Mouse (Mus musculus): Measurements from ENCODE around the gene Gm38394. TPM values are rescaled to one million over a fixed set of nuclear protein-coding genes. Genes with fewer than 3 reads are reported as not detected.

Gene Gm38394
- total RNA-seq, 4 experiments from 2014 or later = 23.4 to 37.3 (median 27.2) TPM

DNA sequence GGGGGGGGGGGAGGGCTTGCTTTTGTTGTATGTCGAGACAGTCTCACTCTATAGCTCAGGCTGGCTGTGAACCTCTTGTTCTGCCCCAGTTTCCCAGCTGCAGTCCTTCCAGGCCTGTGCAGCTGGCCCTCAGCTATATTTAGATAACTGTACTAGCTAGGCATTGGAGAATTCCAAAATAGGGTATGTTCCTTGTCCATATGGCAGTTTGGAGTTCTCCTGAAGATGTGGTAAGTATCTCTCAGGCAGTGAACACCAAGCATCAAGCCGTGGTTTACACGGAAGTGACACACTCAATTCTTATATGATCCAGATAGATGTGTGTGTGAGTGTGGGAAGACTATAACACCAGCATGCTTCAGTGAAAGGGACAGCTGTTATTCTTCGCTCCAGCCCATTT lies 2.3 kb upstream of the Gm38394 start:
- DNase-seq = no peak

DNA sequence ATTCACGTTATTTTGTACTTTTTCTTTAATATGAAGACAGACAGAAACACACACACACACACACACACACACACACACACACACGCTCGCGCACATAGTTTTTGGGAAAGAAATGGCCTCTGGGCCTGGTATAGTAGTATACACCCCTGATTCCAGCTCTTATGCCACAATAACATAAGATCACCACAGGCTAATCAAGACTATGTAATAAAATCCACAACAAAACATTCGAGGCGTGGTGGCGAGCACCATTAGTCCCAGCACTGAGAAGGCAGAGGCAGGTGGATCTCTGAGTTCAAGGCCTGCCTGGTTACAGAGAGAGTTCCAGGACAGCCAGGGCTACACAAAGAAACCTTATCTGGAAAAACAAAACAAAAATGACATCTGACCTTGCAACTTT lies 1.8 kb upstream of the Gm38394 start:
- DNase-seq = no peak

DNA sequence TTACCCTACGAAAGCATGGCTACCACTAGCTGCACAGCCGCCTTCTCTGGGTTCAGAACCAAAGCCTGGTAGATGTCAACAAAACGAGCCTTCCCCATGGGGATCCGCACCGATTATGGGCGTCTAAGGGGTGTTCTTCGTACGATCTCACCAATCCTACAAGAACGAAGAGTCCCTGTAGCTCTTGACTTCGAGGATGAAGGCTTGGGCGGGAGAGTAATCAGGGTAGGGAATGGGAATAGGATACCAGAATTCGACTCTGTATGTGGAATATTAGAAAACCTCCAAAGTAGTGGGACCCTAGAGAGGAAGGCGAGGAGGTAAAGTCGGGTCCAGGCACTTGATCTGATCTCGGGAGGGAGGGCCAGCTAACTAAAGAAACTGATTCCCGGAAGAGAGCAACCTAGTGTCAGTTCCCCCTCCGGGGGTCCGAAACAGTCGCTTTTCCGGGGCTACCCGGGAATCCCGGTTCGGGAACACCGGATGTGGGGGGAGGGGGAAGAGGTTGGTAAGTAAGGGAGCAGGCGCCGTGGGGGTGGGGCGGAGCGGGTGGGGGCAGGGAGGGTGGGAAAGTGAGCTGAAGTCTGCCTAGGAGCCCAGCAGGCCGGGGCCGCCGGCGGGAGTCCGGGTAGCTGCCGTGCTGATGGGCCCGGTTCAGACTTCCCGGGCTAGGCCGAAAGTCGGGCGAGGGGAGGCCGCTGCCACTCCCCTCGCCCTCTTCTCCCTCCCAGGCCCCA lies 484 bp downstream of the Gm38394 start, which contains the start of gene Zbed6:
Zbed6 (minus strand) TSS at position 420 of the 737 bp plus-strand sequence.
- peak; percentile 57 for DNase-seq

DNA sequence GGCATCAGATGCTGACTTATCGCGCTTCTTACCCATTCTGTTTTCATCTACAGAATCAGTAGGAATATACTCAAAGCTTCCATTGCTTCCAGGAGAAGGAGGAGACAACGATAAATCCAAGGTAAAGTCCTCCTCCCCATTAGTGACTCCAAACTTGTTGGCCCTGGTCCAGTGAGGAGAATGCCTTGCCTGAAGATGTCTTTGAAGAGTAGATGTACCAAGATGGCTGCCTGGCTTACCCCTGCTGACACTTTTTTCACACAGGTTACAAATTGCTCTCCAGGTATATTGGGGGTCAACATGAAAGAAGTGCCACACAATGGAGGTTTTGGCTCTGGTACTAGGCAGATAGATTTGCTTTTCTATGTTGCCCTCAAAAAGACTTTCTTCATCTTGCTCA lies 2.2 kb downstream of the Gm38394 start:
- DNase-seq = no peak

DNA sequence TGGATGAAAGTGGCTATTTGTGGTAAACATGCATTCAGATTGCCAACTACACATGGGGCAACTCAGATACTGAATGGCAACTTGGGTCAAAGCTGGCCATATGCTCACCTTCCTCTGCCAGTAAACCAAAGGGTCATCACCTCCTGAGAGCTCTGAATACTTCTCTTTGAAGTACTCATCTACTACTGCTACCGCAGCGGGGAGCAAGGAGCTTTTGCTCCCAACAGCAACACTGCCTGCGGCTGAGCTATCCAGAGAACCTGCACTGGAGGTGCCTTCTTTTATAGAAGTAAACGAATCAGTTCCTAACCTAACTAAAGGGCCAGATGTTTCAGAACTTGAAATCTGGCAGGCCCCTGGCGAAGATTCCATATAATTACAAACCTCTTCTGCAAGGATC lies 4.3 kb downstream of the Gm38394 start:
- DNase-seq = no peak

DNA sequence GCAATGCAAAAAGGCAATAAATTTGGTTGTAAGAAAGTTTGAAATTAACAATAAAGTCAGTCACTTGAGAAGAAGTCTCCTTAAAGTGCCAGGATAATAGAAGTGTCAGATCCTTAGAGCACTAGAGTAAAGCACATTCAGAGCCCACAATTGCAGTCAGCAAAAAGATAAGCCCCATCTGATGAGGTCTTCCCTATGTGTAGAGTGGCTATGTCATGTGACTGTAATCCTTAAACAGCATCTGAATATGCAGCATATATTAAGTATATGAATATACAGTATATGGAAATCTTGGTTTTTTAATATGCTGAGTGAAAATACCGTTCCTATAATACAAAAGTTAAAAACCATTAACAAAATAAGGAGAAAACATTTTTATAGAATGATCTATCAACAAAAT lies 8.1 kb downstream of the Gm38394 start:
- DNase-seq = no peak

DNA sequence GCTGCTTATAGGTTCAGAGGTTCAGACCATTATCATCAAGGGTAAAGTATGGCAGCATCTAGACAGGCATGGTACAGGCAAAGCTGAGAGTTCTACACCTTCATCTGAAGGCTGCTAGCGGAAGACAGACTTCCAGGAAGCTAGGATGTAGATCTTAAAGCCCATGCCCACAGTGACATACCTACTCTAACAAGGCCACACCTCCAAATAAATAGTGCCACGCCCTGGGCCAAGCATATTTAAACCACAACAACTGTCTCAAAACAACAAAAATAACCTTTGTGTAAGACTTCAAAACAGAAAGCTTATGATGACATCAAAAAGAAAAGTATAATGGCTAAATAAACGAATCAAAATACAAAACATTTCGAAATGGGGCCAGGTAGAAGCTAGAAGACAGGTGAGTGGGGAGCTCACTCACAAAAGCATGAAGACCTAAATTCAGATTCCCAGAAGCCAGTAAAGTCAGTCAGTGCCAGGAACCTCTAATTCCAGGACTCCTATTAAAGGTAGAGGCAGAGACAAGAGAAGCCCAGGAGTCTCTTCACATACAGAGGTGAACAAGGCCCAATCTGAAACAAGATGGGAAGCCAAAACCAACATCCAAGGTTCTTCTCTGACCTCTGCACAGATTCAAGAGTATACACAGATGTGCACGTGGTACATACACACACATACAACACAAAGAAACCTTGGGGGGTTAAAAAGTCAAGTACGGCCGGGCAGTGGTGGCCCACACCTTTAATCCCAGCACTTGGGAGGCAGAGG lies 10.6 kb downstream of the Gm38394 start:
- no peak for DNase-seq

DNA sequence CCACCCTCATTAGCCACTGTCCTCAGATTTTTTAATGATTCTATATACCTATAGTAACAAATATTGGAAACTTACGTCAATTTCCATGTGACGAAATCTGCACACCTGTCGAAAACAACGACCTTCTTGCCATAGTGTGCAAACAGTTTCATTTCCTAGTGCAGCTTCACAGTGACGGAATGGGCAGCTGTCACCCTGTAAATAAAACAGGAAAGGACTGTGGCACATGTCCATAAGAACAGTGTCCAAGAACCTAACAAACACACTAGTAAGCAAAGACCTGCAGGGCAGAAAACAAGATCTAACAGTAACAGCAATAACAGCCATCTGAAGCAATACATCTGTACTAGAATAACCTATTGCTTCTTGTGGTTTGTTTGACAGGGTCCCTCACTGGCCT lies 15.5 kb downstream of the Gm38394 start:
- no peak for DNase-seq

DNA sequence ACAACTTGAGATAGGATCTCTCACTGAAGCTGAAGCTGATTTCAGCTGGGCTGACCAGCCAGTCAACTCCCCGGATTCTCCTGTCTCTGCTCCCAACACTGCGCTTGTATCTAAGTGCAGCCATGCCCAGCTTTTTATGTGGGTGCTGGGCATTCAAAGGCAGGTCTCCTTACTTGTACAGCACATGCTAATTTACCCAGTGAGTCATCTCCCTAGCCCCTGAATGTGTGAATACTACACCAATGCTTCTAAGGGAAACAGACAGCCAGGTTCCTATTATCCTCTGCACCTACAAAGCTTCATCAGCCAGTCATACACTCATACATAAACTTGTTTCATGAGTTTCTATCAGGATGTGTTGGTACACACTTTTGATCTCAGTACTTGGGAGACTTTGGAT lies 20.0 kb downstream of the Gm38394 start:
- no peak for DNase-seq

DNA sequence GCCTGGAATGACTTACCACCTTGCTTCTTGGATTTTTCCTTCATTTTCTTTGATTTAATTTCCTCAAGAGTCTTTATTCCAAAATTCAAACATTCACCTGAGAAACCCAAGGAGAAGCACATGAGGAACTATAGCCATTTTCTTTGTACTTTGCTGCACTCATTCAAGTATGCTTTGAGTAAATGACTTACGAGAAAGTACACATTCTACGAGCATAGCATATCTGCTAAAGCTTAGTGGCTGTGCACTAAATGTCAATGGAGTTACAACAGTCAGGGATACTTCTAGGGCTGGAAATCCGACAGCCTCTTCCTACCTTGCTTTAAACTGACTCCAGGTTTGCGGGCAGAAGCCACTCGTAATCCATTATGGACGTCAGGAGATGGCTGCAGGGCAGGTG lies 22.6 kb downstream of the Gm38394 start:
- no peak for DNase-seq

DNA sequence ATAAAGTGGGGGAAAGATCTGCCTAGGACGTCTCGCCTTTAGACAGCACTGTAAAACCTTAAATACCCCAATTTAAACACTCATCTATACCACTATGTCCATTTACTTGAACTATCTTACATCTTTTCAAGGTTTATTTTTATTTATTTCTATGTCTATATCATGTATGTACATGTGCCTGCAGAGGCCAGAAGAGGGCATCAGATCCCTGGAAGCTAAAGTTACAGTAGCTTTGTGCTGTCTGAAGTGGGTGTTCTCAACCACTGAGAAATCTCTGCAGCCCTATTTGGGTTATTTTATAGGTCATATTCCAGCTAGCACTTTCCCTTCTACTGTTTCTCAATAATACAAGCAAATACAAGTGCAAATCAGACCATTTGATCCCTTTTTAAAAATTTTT lies 28.9 kb downstream of the Gm38394 start:
- DNase-seq = no peak

DNA sequence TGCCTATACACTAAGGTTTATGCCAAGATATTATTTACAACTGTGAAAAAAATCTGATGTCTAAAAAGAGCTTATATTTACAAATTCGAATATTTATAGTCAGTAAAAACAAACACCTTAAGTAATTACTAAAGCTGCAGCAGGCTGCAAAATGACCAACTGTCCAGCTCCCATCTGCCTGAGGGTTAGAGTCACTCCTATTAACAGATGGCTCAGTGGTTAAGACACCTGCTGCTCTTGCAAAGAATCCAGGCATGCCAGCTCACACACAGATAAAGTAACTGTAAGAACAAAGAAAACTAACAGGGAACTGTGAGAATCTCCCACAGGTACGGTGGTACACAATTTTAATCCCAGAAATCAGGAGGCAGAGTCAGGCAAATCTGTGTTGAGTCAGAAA lies 36.1 kb downstream of the Gm38394 start:
- DNase-seq = no peak

DNA sequence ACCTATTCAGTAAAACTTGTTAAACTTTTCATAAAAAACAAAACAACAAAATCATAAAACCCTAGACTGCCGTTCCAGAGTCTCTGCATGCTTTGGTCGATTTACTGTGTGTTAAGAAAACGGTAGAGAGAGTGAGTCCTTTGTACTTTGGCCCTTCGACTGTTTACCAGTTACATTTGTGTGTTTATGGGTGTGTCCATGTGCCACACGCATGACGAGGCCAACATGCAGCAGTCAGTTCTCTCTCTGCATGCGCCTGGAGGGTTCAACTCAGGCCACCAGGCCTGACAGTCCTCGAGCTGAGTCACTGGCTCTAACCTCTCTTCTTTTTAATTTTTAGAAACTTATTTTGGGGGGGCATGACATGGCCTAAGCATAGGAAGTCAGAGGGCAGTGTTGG lies 42.8 kb downstream of the Gm38394 start:
- no peak for DNase-seq

DNA sequence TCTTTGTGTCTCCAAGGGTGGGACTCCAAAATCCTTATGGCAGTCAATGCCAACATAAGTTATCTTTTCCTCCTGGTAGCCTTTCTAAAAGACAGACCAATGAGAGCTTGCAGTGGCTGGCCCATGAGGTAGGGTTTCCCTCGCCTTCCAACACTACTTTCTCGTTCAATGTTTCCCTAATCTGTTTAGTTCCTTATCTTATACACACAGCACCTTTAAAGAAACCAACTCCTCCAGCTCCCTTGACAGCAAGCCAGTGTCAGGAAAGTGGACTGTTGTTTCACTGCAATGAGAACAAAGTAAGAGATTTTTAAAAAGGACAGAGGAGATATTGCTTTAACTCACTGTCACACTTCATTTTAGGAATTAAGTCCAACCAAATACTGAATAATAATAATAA lies 43.2 kb downstream of the Gm38394 start:
- no peak for DNase-seq

DNA sequence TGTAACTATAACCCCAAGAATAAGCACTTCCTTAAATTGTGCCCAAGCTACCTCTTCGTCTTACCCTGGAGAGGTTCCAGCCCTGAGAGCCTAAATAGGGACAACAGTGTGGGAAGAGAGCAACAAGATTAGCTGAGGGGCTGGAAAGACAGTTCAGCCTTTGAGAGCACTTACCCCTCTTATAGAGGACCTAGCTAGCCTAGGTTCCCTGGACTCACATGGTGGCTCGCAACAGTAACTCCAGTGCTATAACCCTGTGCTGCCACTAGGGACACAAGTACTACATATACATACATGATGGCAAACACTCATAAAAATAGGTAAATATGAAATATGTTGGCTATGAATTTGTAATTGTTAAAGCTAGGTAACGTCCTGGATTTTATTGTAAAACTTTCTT lies 47.3 kb downstream of the Gm38394 start:
- no peak for DNase-seq

DNA sequence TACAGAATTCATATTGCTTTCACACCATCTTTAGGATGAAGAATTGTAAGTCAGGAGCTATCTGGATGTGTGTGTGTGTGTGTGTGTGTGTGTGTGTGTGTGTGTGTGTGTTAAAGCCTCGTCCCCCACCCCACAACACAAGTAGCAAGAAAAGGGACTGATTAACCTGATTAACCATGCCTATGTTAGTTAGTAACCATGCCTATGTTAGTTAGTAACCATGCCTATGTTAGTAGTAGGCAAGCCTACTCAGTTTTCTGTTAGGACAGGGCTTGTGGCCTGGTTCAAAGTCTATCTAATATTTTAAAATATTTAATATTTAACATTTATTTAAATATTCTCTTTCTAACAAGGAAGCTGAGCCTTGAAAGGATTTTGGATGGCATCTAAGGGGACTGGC lies 49.7 kb downstream of the Gm38394 start:
- no peak for DNase-seq

DNA sequence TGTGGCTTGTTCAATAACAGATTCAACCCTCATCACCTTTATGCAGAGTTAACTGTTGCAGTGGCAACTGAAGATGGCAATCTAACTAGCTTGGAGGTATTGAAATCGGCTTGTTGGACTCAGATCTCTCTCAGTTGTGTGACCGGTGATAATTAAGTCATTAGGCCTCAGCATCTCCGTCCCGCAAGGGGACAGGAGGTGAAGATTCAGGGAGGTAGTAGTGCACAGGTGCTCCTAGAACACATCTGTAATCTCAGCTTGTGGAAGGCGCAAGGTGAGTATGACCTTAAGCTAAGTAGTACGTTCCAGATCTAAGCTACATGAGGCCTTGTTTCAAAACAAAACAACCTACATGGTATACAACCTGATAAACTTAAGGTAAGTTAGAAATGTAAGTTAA lies 50.5 kb downstream of the Gm38394 start:
- no peak for DNase-seq

DNA sequence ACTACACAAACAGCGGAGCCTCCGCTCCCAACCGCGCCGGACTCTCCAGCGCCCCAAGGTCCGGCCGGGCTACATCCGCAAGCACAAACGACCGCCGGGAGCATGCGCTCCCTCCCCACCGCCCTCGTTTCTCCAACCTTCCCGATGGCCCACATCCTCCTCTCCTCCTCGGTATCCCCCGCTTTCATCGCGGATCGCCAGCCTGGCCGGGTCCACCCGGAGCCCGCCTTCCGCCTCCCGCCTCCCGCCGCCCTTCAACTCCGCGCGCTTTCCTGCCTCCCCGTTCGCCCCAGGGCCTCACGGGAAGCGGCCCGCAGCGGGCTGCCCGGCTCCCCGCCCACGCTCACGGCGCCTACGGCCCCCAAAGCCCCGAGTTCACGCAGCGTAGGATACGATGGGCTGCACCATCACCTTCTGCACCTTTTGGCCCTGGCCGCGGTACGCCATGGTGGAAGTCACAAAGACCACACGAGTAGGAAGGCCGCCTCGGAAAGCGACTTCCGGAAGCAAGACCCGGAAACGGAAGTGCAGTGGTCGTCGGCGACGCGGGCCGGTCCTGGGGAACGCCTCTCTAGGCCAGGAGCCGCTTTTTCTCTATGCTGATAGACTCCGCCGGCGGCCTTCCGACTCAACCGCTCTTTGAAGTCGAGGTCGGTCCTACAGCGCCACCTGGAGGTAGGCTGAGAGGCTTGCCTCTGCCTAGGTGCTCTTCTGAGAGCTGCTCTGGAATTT lies 51.2 kb downstream of the Gm38394 start, which contains the start of gene Snrpe:
Snrpe (minus strand) TSS at position 521 of the 732 bp plus-strand sequence.
- peak; percentile 93 for DNase-seq

DNA sequence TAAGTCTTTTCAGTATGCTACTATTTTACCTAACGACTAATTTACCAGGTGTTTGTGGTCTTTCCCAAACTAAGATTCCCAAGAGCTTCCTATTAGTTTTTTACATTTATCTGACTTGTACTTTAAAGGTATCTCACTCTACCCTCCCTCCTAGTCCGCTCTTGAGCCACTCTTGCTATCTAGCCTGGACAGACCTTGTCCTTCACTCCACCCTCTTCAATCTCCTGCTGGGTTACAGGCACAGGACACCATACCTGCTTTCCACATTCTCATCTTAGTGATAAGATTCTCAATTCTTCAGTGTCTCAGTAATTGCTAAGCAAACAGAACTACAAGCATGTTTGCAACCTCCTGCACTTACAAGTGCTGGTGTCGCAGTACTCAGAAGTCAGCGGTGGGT lies 57.9 kb downstream of the Gm38394 start:
- DNase-seq = no peak

DNA sequence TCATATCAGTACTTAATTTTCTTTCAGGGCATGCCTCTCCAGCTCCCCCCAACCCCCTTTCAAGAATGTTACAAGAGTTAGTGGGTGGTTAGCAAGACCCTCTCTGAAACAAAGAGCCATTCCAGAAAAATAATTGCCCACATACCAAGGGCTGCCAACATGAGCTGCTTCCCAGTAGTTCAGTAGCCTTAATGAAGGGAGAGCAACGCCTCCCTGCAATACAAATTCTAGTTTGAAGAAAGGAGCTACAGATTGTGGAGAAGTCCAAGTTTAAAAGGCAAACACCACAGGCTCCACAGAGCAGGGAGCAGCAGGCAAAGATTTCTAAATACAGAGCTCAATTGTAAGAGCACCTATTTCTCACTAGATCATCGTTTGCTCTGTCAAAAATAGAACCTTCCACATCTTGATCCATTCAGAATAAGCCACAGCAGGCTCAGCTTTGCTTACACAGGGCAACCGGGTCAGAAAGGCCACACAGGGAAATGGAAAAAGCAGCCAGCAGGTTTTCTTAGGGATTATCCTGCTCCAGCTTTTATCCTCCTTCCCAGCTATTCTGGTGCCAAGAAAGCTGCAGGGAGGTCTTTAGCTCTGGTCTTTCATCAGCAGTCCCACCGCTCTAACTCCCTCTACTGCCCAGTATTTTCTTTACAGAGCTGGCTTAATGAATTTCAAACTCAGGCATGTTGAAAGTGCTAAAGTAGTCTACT lies 64.7 kb downstream of the Gm38394 start:
- DNase-seq = no peak

DNA sequence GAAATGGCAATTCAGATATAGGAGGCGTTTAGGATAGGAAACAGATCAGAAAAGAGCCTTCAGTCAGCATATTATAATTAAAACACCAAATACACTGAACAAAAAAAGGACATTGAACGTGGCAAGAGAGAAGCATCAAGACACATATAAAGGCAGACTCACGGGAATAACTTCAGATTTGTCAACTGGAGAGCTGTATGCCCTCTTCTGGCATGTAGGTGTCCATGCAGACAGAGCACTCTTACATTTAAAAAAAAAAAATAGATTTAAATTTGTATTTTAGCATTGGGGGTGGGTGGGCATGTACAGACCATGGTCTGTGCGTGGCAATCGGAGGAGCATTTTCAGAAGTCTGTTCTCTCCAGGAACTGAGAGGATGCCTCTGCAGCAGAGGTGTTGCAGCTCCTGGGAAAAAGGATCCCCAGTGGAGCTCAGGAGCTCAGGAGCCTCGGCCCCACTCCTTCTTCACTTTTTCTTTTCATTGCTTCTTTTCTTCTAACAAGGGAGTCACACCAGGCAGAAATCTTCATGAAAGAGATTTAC lies 75.1 kb downstream of the Gm38394 start:
- DNase-seq = no peak

DNA sequence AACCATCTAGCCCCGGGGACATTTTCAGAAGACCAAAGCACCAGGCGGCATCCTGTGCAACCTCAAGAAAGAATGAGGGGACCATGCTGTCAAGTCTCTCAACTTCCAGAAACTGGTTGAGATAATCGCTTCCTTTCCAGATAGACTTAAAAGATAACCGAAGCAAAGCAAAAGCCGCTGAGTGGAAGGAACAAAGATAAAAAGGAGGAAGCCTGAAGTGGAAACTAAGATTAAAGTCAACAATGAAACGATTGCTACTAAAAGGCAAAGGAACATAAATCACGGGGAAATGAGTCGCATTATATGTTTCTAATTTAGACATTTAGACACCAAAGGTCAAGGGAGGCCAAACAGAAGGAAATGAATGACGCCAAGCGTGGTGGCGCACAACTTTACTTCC lies 89.8 kb downstream of the Gm38394 start:
- DNase-seq = no peak

All from adrenal gland, adult 8-10 months (tissue).